Mouse (Mus musculus) spleen, adult 2 months (tissue): ENCODE measurements around the gene Grhl3. TPM values are rescaled to one million over a fixed set of nuclear protein-coding genes. Genes with fewer than 3 reads are reported as not detected.
"Not testable (repeated sequence)": the region's sequence is repeated elsewhere in the genome, so short reads cannot be mapped to it uniquely, and the experiment has no call there.

Experiments
- DNase-seq, 2 experiments: peaks; one replicate each; pipeline versions ENCODE4 v3.0.0 to v3.0.0-alpha.2; 2012 to 2021; ENCODE audit warnings: low spot score in 2 of 2, low read depth in 1 of 2
- H3K27ac ChIP-seq: fragments of 200-500 bp; 2 replicates; pipeline ENCODE4 v1.5.1; 2012; ENCODE audit warnings: low read length, inconsistent platforms; ENCODE audit not compliant: insufficient read depth
- H3K27me3 ChIP-seq: fragments of 200-500 bp; 2 replicates; pipeline ENCODE4 v1.6.1; 2012; ENCODE audit warnings: mild to moderate bottlenecking, moderate library complexity, low read length, inconsistent platforms; ENCODE audit not compliant: control insufficient read depth, insufficient read depth
- H3K36me3 ChIP-seq: fragments of 200-500 bp; 2 replicates; pipeline ENCODE4 v1.6.1; 2012; ENCODE audit warnings: mild to moderate bottlenecking, low read length, inconsistent platforms; ENCODE audit not compliant: control insufficient read depth, insufficient read depth
- H3K4me1 ChIP-seq: fragments of 200-500 bp; 2 replicates; pipeline ENCODE4 v1.6.1; 2011; ENCODE audit warnings: inconsistent platforms; ENCODE audit not compliant: control insufficient read depth, insufficient read depth, insufficient read length
- H3K4me3 ChIP-seq: fragments of 200-500 bp; 2 replicates; pipeline ENCODE4 v1.5.1; 2011; ENCODE audit warnings: mild to moderate bottlenecking, inconsistent platforms; ENCODE audit not compliant: insufficient read depth, insufficient read length; ENCODE audit errors: extremely low read depth
- CTCF ChIP-seq: fragments of 200-500 bp; IDR thresholded peaks from 2 replicates; pipeline ENCODE4 v1.5.1; 2011; ENCODE audit warnings: mild to moderate bottlenecking, inconsistent platforms; ENCODE audit not compliant: insufficient read depth, insufficient read length, insufficient replicate concordance; ENCODE audit errors: extremely low read depth
- POLR2A ChIP-seq: fragments of 200-500 bp; IDR thresholded peaks from 2 replicates; pipeline ENCODE4 v1.6.1; 2011; ENCODE audit warnings: low read depth, low read length, inconsistent platforms
- WGBS: fragments of 180-500 bp; shearing (Covaris S2); methylation state at CpG from one replicate; pipeline ENCODE4 v1.1.7; 2018; 5-methylcytosine and 5-hydroxymethylcytosine counted together
- polyA plus RNA-seq: library from polyadenylated mRNA; depleted of rRNA; stranded (reverse); fragments of >200 nt; gene quantifications from 2 replicates; pipeline ENCODE4 v1.2.3, GENCODE M21; 2012; rRNA removed

The Grhl3 gene
- polyA plus RNA-seq = 0.12 and 0.14 TPM in 2 replicates

DNA sequence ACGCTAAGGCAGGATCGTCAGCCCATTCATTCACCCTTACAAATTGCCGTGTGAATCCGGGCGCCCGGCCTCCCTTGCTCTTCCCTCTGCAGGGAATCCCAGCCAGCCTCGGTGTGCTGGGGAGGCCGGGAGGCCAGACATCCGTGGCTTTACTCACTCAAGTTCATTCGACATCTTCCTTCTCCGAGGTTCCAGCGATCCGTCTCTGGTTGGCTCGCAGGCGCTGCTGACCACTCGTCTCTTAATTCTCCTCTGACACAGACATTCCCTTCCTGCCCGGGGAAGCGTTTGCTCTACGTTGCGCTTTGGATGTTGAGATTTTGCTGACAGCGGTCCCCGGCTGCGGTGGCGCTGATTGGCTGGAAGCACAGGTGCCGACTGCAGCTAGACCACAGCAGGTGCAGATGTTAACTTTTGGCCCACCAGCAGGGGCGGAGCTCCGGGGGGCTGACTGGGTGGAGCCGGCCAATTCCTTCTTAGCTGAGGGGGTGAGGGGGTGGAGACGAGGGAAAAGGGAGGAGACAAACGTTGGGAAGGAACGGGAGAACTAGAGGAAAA lies at the start of gene Grhl3:
TSS of gene Grhl3 (minus strand) at position 380 of the 558 bp plus-strand sequence.
- no peak within 1 kb of the TSS for H3K27ac ChIP-seq
- H3K4me1 ChIP-seq = peaks cover 19% of the 10 kb centered on the region; the same call in 1 of the 2 replicates
- peak within 1 kb of the TSS; percentile 40; the same call in 1 of the 2 replicates for H3K4me3 ChIP-seq
- H3K36me3 ChIP-seq = no peaks in the 10 kb centered on the region
- no peak for TF ChIP-seq POLR2A
- no peak for TF ChIP-seq CTCF
- peaks cover 13% of the 10 kb centered on the region for H3K27me3 ChIP-seq
- peak in 1 of 2 experiments; percentile 10 for DNase-seq
- 1% methylated on average over 31 of the region's 31 CpGs for WGBS

GRCm38 (mm10) chr4:135622290-135622689 lies 48.9 kb upstream of the Grhl3 start:
- Histone ChIP-seq H3K4me3 (no peak overlapping the region), H3K27ac (no peak overlapping the region), H3K4me1 (peaks cover 9% of the 10 kb centered on the region; the same call in 1 of the 2 replicates), H3K27me3 (no peaks in the 10 kb centered on the region), H3K36me3 (no peaks in the 10 kb centered on the region)
- WGBS = 96% methylated on average over 10 of the region's 10 CpGs
- DNase-seq = no peak
- TF ChIP-seq POLR2A (no peak), CTCF (no peak)

DNA sequence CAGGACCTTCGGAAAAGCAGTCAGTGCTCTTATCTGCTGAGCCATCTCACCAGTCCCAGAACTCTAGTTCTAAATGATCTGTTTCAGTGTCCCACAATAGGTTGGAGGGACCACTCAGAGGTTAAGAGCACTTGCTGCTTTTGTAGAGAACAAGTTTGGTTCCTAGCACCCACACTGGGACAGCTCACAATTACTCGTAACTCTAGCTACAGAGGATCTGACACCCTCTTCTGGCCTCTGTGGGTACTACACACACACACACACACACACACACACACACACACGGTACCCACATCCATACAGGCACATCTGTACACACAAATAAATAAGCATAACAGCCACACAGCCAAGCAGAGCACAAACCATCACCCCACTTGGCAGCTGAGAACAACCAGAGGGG lies 47.0 kb upstream of the Grhl3 start:
- H3K27me3 ChIP-seq = no peaks in the 10 kb centered on the region
- no peaks in the 10 kb centered on the region for H3K36me3 ChIP-seq
- no peak for DNase-seq
- H3K4me3 ChIP-seq = no peak overlapping the region
- H3K4me1 ChIP-seq = peaks cover 9% of the 10 kb centered on the region; the same call in 1 of the 2 replicates
- no peak for TF ChIP-seq POLR2A
- TF ChIP-seq CTCF = no peak
- WGBS = 91% methylated on average over 3 of the region's 3 CpGs
- H3K27ac ChIP-seq = no peak overlapping the region

DNA sequence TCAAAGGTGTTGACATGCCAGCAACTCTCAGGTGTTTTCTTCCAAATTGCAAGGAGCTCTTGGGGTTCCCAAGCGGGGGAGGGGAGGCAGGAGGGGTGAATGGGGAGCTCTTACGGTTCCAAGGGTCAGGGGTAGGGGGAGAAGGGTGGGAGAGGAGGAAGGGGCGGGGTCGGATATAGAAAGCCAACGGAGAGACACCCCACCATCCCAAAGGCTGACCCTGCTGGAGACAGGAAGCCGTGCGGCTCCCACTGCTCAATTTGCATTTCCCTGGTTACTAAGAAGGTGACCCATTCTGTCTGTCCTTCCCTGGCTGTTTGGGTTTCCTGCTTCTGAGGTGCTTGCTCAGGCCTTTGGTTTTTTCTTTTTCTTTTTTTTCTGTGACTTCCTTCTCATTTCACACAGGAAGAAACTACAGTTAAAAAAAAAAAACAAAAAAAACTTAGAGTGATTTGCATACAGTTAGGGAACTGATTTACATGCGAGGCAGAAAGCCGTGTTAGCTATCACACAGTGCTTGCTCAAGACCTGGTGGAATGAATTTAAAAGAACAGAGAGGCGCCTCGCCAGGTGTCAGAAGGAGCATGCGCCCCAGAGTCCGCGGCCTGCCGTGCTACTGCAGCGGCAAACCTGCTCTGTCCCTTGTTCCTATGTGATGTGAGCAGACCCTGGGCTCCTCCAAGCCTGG lies 44.5 kb upstream of the Grhl3 start:
- H3K4me1 ChIP-seq = peaks cover 9% of the 10 kb centered on the region; the same call in 1 of the 2 replicates
- 8% methylated on average over 16 of the region's 16 CpGs for WGBS
- H3K27me3 ChIP-seq = no peaks in the 10 kb centered on the region
- H3K36me3 ChIP-seq = no peaks in the 10 kb centered on the region
- DNase-seq = peak; percentile 67 to 68
- TF ChIP-seq POLR2A = no peak
- TF ChIP-seq CTCF = 0 out of 2 replicates have a peak, but pooled peaks have one; percentile 27
- peak overlapping the region; percentile 17 for H3K27ac ChIP-seq
- no peak overlapping the region for H3K4me3 ChIP-seq

GRCm38 (mm10) chr4:135617038-135617437 lies 43.6 kb upstream of the Grhl3 start:
- Histone ChIP-seq H3K27me3 (no peaks in the 10 kb centered on the region), H3K27ac (no peak overlapping the region), H3K4me1 (peaks cover 9% of the 10 kb centered on the region; the same call in 1 of the 2 replicates), H3K36me3 (no peaks in the 10 kb centered on the region), H3K4me3 (no peak overlapping the region)
- TF ChIP-seq CTCF = no peak
- no peak for TF ChIP-seq POLR2A
- no peak for DNase-seq
- 89% methylated on average over 4 of the region's 4 CpGs for WGBS

DNA sequence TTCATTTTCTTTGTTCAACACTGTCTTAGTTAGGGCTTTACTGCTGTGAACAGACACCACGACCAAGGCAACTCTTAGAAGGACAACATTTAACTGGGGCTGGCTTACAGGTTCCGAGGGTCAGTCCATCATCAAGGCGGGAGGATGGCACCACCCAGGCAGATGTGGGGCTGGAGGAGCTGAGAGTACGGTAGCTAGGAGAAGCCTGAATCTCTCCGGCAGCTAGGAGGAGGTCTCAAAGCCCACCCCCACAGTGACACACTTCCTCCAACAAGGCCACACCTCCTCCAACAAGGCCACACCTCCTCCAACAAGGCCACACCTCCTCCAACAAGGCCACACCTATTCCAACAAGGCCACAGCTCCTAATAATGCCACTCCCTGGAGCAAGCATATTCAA lies 41.9 kb upstream of the Grhl3 start:
- 88% methylated on average over 5 of the region's 5 CpGs for WGBS
- not testable (repeated sequence) for DNase-seq, H3K36me3 ChIP-seq, H3K27ac ChIP-seq, H3K27me3 ChIP-seq, H3K4me1 ChIP-seq, H3K4me3 ChIP-seq

DNA sequence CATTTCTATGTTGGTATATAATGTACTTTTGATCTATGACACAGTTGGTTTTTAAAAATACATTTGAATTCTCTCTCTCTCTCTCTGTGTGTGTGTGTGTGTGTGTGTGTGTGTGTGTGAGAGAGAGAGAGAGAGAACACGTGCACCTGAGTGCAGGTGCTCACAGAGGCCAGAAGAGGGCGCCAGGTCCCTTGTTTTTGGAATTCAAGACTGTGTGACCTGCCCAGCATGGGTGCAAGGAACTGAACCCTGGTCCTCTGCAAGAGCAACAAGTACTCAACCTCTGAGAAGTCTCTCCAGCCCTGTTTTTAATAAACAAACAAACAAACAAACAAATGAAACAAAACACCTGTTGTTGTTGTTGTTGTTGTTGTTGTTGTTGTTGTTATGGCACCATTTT lies 36.6 kb upstream of the Grhl3 start:
- H3K27ac ChIP-seq = no peak overlapping the region
- no peaks in the 10 kb centered on the region for H3K4me1 ChIP-seq
- no peak for DNase-seq
- WGBS = 81% methylated on average over 2 of the region's 2 CpGs
- TF ChIP-seq POLR2A (no peak), CTCF (no peak)
- no peaks in the 10 kb centered on the region for H3K36me3 ChIP-seq
- no peaks in the 10 kb centered on the region for H3K27me3 ChIP-seq
- H3K4me3 ChIP-seq = no peak overlapping the region
